Mouse (Mus musculus): ENCODE measurements at regions not wholly inside any gene's neighbourhood (a gene's known extent, or its start where the extent isn't known, plus 50 kb on each side); places are given as distances from the start of the nearest gene placed in this dataset.

DNA sequence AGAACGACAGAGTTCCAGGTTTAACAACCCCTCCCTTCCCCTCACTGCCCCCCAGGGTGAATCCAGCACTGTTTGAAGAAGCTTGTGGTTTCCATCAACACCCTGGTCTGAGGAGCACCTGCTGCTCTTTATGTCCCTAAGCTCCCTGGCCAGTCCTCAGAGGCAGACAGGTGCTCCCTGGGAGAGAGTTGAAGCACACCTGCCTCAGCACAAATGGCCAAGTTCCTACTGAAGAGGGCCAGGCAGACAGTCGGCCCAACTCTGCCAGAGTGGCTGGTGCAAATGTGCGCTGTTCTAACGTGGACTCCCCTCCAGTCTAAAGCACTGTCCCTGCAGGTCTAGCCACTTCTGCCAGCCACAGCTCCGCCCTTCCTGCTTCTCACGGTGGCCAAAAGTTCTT, 166.0 kb downstream of the Rybp start:
- TF ChIP-seq ZMIZ1 (IDR thresholded peaks at IDR 0.05; ENCODE audit: low read depth, low read length), result no peak
- TF ChIP-seq TCF12 (IDR thresholded peaks at IDR 0.05; ENCODE audit: low read depth, low read length), result no peak
- TF ChIP-seq EP300 (IDR thresholded peaks at IDR 0.05; ENCODE audit: low read depth in 1 of 2, low read length in 2 of 2), result no peak

All from MEL (cell line).